Mouse (Mus musculus) natural killer cell, adult 2 months (primary cell): ENCODE measurements around the gene Epha4.

Source experiments
- DNase-seq, 2 experiments: peaks; one replicate each; pipeline ENCODE4 v3.0.0; 2022; ENCODE audit warnings: low spot score in 2 of 2

The Epha4 gene

DNA sequence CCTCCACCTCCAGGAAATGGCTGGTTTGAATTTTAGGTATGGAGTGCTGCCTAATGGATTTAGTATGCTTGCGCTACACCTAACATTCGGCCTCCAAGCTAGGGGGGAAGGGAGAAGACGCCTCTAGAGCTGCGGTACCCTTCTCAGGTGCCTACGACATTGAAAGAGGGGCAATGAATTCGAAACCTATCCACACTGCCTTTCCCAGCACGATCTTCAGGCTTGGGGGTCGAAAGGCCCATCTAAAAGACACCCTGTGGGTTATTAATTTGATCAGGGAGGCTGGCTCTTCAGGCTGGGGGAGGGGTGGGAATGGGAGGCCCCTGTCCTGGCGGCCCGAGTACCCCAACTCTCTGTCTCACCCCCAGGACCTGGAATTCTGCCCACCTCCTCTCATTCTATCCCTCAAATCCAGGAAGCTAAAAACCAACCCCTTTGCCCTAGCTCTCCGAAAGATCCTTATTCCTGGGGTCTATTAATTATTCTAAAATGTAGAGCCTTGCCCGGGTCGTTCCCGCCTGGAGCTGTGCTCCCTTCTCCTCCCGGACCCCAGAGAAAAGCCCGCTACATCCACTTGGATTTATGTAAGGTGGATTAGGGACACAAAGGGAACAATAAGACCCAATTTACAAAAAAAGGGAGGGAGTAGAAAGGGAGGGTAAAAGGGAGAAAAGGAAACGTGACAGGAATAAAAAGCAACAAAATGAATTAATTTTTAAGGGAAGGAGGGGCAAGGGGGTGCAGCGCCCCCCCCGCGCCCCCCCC, 2.3 kb downstream of the Epha4 start:
- DNase-seq = no peak

DNA sequence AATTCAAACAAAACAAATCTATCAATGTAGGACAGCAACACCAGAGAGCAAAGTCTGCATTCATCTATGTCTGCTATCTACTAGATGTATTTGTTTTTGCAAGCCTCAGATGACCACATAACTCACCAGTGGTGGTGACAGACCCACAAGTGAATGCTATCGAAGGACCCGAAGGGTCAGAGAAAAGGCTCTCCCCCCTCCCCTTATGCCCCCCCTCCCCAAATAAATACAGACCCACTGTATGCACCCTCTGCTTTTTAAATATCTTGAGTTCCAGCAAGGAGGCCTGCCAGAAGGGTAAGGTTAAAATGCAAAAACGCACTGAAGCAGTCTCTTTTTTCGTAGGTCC, 2.9 kb downstream of the Epha4 start:
- DNase-seq = no peak

DNA sequence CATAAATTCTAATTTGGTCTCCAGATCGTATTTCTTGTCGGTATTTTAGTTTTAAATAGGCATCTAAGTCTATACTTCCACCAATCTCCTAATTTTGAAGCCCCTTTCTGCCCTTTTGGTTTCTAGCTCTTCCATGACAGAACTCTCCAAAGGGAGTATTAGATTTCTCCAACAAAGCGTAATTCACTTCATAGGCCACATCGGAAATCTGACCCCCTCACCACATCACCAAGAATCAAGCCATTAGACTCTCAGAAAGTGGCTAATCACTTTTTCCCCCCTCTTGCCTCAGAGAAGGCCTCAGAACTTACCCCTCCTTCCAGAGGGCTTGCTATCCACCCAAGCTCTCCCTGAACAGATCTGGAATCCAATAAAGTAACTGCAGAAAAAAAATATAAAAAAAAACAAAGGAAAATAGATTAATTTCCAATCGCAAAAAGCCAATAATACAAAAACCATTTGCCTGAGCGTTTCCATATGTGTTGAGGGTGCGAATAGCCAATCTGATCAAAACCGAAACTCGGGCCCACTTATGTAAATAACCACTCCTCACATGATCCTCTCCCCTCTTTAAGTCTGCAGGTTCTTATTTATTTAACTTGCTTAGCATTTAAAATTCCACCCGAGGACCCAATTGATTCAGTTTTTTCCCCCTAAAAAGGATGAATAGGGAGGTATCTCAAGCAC, 3.4 kb downstream of the Epha4 start:
- no peak for DNase-seq

DNA sequence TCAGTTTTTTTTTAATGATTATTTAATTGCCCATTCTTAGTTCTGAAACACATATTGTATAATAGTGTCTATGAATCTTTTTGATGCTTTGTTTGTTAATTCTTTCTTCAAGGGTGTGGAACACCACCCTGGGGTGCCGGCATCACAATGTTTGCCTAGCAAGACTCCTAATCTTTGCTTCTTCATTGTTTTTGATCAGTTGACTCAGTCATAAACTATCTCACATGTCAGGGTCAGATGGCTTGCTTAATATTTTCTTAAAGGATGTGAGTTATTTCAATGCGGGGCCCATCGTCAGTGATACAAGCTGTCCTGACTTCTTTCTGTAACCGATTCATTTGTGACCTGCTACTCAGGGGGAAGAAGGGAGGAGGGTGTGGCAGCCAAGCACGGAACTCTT, 4.3 kb downstream of the Epha4 start:
- DNase-seq = no peak

DNA sequence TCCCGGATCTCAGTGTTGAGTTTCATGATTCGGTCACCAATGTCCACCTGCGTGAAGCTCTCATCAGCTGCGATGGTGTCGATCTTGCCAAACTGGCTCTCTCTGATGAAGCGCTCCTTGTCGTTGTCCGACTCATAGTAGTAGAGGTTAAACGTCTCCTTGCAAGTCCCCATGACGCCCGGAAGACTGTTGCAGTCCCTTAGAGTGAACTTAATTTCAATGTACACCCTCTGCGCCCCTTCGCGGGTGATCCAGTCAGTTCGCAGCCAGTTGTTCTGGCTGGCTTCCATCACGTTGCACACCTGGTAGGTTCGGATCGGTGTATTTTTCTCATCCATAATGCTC, 8.1 kb downstream of the Epha4 start:
- no peak for DNase-seq

DNA sequence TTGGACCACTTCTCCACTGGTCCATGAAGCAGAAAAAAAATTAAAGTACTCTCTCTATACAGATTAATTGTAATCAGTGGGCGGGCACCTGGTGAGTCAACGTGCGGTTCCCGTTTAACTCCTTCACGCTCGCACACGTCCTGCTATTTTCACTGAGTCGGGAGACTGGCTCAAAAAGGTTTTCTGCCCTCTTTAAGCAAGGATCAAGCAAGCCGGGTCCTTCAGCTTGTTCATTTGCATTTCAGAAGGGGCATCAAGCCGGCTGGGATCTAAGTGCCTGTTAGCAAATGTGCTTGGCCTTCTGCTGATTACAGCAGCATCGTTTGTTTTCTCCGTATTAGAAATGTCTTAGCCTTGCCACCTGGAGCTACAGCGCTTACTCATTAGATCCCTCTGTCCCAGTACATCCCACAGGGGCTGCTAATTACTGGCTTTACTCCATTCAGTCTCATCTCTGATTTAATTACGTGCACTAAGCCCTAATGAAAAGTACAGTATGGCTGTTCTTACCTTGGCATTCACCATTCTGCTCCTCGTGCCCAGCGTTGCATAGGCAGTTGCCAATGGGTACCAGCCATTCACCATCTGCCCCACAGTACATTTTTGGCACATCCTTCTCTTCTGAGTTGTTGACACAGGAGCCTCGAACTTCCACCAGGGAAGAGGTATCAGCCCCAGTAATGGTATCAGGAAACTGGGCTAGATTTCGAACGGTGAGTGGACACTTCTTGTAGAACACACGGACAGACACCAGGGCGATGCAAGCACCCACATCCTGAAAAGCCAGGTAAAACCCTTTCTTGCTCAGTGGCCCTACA, 8.6 kb downstream of the Epha4 start:
- DNase-seq = no peak

DNA sequence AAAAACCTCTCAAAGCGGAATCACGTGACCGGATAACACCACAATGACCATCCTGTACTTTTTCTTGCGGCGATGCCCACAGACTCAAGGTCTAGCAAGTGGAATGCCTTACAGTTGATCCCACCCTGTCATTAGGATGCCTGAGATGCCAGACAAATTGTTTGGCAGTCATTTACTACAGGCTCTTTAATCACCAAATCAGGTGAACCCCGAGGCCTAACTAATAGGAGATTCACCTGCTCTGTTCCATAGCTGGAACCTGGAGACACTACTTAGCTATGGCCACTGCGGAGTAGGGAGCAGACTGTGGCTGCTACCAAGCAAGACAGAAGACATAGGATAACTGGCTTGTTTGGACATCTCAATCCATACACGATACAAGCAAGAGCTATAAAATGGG, 9.6 kb downstream of the Epha4 start:
- DNase-seq = no peak

DNA sequence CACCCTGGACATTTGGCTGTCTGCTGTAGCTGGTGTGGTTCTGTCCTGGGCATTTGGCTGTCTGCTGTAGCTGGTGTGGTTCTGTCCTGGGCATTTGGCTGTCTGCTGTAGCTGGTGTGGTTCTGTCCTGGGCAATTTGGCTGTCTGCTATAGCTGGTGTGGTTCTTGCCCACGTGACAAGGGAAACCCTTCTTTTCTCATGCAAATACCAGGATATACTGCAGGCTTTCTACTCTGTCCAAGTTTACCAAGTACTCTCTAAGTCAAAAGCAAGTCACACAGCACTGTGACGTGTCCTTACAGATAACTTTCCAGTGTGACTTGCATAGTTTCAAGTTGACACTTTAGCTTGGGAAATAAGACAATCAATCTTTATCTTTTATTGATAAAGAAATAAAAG, 10.1 kb downstream of the Epha4 start:
- DNase-seq = no peak

DNA sequence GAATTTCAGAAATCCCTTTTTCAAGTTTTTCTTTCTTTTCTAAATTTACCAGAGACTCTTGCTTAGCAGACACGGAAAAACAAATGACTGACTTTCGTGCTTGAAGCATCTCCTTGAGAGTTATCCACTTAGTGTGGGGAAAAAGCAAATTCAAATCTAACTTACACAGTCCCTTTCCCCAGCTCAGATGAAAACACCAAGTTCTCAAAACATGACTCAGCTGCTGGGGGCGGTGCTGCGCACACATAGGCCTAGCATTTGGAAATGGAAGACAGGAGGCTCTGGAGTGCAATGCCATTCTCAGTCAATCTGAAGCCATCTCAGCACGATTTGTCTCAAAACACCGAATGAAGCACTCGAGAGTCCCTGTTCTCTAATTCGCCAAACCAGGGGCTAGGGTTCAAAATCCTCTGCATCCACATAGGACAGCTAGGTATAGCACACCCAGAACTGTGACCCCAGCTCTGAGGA, 11.1 kb downstream of the Epha4 start:
- no peak for DNase-seq

DNA sequence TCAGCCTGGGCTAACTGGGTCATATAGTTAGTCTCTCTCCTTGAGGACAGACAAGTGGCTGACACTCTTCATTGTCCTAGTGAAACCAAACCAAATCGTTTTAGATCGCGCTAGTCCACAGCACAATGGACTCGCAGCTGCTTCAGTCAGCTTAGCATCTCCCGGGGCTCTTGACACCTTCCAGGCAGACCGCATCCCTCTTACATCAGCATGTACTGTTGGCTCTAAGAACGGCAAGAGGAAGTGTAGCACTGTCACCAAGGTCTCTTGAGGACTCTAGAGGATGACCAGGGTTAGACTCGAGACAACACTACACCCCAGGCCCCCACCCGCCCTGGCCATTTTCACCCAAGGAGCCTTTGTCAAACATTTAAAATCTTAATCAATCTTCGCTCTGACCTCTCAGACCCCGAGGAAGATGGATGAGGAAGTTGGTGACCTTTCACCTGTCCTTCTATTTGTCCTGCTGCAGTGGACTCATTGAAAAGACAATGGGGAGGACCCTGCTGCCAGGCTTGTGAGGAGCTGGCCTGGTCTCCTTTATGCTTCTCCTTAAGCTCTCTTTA, 12.3 kb downstream of the Epha4 start:
- DNase-seq = no peak

DNA sequence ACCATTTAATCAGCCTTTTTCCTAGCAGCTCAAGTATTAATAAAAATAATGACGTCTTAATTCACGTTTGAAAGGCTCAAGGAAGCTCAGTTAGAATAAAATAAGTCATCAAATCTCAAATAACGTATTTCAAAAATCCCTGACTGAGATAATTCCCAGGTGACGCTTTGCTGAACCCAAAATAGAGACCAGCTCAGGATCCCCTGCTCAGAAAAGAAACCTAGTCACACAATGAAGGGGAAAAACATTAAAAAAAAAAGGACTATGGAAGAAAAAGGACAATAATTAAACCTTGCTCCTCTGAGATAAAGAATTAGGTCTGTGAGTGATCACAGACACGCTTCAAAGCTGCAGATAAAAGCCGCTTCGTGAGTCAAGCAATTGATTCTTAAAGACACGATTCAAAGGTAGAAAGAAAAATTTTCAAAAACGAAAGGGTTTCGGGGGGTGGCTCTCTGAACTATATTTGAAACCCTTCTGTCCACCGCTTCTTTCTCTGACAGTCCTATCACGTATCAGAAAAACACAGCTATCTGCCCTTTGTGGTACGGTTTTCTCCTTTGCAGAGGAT, 13.4 kb downstream of the Epha4 start:
- no peak for DNase-seq

DNA sequence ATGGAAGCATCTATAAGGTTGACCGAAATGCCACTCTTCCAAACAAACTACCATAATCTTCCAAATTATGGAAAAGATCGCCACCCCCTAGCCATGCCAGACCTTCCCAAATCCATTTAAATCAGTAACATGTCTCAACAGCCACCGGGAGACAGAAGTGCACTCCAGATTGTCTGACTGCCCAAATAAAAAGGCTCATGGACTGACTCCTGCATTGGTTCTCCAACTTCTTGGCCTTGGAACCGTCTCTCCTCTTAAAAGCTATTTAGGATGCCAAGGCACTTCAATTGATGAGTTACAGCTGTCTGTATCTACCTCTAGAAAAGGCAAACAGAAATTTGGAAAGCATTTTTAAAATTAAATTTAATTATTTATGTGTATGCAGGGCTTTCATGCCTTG, 17.4 kb downstream of the Epha4 start:
- no peak for DNase-seq

DNA sequence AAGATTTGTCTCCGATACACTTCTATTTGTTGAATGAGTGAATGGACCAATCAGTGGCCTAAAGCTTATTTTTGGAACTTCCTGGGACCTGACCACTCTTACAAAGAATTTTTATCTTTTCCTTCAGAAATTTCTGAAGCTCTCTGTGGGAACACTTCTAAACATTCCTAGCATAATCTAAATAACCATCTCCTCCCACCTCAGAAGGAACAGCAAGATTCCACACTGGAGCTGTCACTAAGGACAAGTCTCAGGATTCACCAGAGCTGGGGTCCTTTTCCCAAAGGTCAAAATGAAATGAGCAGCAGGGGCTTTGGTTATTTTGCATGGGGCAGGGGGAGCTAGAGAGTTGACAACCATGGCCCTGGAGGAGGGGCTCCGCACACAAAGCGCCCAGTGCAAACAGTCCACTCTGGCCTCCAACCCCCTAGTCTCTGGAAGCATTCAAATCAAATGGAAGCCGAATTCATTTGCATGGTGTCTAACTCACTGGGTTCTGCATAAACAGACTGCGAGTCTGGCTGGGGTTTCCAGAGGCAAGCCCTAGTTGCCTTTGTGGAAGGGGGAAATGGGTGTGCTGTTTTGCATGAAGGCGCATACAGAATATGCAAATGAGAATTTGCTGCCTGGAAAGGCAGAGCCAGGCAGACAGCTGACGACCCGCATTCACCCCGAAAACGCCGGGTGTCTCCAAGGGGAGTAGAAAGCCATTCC, 18.3 kb downstream of the Epha4 start:
- no peak for DNase-seq

DNA sequence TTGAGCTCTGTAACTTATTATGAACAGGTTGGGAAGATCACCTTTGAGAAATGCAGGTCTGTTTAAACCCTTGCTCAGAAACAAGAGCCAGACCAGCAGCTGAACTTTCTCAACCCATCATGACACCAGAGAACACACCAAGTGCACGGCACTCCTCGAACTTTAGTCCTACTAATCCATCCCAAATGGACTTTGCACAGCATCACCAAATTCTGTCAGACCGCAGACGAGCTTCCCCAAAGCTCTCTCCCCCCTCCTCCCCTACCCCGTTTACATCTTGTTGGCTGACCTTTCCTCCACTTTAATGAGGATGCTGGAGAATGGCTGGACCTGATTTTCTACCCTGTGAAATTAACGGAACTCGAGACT, 19.1 kb downstream of the Epha4 start:
- no peak for DNase-seq

DNA sequence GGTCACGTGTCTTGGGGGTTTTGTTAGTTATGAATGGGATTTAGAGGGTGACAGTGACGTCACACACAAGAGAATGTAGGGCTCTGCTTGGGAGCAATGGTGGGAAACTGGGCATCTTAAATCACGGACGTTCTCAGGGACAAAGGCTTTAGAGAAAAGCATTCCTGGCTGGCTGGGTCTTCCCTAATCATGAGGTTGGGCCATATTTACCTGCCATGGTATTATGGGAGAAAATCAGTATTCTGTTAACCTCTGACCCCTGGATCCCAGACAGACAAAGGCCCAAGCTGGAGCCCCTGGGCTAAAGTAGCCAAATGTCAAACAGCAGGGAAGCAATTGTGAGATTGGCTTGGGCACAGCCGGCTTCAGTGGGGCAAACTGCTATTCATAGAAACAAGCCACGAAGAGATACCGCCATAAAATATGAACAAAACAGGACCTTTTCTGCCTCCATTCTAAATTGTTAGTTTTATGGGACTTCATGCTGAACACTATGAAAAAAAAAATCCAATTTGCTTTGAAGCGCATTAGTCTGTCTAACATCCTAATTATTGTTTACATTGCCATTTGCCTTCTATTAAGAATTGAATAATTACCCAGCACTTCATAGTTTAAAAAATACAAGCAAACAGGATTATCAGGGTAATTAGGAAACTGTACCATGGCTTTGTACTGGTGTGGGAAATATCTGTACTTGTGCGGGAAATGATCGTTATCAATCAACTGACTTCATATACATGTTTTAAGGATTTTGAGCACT, 19.7 kb downstream of the Epha4 start:
- no peak for DNase-seq

DNA sequence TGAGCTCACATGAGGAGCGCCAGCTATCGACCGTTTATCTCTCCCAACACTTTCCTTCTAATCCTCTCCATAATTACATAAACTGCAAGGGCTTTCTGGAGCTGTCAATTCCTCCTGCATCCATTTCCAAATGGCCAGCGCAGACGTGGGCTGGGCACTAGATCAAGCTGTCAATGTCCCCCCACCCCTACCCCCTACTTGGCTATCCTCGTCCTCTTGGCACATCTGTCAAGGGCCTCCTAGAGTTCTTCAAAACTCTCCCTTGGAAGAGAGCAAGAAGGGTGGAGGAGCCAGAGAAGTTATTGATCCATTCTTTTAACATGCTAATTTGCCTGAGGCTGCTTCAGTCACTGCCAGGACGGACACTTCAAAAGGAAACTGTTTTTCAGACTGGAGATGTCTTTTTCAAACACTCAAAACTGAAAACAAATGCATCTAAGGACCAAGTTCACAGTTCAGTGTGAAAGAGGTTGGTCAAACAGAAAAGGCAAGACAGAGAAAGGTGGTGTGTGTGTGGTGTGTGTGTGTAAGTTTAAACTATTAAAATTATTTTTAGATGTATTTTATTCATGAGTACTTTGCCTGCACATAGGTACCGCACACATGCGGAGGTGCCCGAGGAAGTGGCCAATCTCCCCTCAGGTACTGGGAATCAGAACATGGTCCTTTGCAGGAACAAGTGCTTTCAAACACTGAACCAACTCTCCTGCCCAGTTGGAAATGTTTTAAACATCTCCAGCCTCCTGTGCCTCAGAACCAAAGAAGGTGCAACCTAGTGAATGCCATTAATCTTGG, 20.9 kb downstream of the Epha4 start:
- DNase-seq = no peak

DNA sequence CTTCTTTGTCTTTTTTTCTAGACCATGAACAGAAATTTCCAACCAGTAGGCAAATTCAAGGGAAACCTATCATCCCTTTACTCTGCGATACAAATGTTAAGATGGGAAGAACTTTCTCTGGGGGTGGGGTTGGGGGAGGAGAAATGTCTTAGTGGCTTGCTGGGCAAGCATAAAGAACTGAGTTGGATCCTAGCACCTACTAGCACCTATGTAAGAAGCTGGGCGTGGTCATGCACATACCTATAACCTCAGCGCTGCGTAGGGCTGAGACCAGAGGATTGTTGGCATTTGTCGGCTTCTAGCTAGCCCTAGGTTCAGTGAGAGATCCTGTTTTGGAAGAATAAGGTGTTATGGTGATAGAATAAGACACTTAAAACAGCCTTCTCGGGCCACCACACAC, 24.7 kb downstream of the Epha4 start:
- no peak for DNase-seq

DNA sequence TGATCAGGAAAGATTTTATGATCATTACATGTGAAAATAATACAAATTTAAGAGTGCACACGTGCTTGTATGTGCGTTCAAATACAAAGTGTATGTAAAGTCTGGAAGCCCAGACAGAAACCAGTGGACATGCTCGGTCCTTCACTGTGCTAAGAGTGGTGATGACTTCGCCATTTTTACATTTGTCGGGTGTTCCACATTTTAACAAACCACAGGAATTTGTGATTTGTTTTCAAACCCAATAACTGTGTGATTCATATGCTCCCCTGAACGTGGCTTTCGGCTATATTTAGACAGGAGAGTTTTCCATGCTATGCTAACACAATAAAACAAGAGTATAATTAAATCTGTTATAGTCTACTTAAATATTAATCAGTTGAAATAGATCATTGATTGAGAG, 25.5 kb downstream of the Epha4 start:
- no peak for DNase-seq

DNA sequence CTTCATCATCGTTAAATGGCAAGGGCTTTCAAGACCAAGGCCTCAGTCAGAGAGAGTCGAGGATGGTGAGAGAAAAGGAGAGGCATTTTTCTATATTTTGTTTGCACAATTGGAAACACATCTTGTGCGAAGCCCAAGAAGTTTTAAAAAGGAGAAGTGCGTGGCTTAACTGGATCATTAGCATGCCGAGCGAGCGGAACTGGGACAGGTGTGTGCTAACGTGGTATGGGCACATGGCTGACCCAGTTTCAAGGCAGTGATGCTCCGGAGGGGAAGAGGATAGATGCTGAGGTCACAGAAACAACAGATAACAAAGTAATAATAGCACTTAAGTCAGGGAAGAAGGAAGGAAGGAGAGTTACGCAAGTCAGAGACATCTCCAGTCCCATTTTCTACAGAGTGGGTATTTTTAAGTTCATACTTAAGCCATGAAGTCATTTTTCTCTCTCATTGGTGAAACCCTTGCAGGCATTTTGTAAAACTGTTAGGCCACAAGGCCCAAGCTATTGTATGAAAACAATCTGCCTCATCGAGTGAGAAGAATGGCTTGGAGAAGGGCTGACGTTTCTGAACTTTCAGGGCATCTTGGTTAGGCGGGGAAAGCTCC, 26.9 kb downstream of the Epha4 start:
- no peak for DNase-seq
